8 mouse cellular contexts compared by ENCODE assay signal in genomic region chr2:25500576-25501405, GRCm38 (mm10). TPM values are rescaled to one million over a fixed set of nuclear protein-coding genes. Genes with fewer than 3 reads are reported as not detected.
DNase-seq lines count a peak whose midpoint lies in the region; ATAC-seq lines count a peak whose summit lies in the region.

Gene Fbxw5, plus strand, starts transcription at chr2:25500750.

- peak within 1 kb of the TSS; percentile 89 for H3K27ac ChIP-seq in hindbrain, embryonic 13.5 days

- peak within 1 kb of the TSS; percentile 90 for H3K4me3 ChIP-seq in hindbrain, embryonic 13.5 days

- peaks cover 34% of the 10 kb centered on the region for H3K36me3 ChIP-seq in hindbrain, embryonic 13.5 days

- peak within 1 kb of the TSS; percentile 98 for H3K9ac ChIP-seq in hindbrain, embryonic 13.5 days

- peak within 1 kb of the TSS; percentile 100 for H3K4me2 ChIP-seq in hindbrain, embryonic 13.5 days

- no peaks in the 10 kb centered on the region for H3K9me3 ChIP-seq in hindbrain, embryonic 13.5 days

- H3K27me3 ChIP-seq in hindbrain, embryonic 13.5 days: no peaks in the 10 kb centered on the region

- DNase-seq in NIH3T3 (ENCODE audit: low read depth): peak; percentile 98
- DNase-seq in cerebellum, postnatal 10 days: peak; percentile 88 to 92
- peak; percentile 68 to 69 for DNase-seq in frontal cortex, postnatal 14 days (ENCODE audit: low spot score in 2 of 2)
- DNase-seq in layer of hippocampus, postnatal 25 days (ENCODE audit: extremely low spot score in 1 of 2, low spot score in 1 of 2): peak; percentile 70 to 82
- DNase-seq in lung, postnatal 25 days (ENCODE audit: low spot score): peak; percentile 89
- DNase-seq in retina, embryonic 14.5 days (ENCODE audit: low spot score): peak; percentile 96
- peak; percentile 85 for DNase-seq in thymus, postnatal 4 days

- H3K4me1 ChIP-seq in hindbrain, embryonic 13.5 days (replicated peaks): peaks cover 19% of the 10 kb centered on the region

- ATAC-seq in hindbrain, embryonic 13.5 days (ENCODE audit: low FRiP score): peak; percentile 86

- 2% methylated on average over 34 of the region's 44 CpGs for WGBS in hindbrain, embryonic 13.5 days

RNA-seq across cellular contexts. Expression of gene Fbxw5, which starts in this region (rescaled TPM):
- 119 and 125 TPM in 2 replicates for polyA plus RNA-seq in hindbrain, embryonic 13.5 days (2015; fragmentation: Nextera tagmentation; extraction: Ambion mirVana)
- 100 to 1,000 TPM; 114 to 131 TPM for total RNA-seq in layer of hippocampus, postnatal 25 days (2021)

Comparison
In these comparisons a context has a peak if more than half of its experiments do, and no peak if none do; other contexts are left out.
1. Peak in every context shown above with its lines: DNase-seq, ATAC-seq, H3K4me3 ChIP-seq and H3K27ac ChIP-seq.